Mouse (Mus musculus): ENCODE results near the gene Matn1. TPM values are rescaled to one million over a fixed set of nuclear protein-coding genes. Genes with fewer than 3 reads are reported as not detected.

Matn1 gene
- total and polyA plus RNA-seq, 2 experiments from 2014 or later = 0.20 TPM; not detected in 1

DNA sequence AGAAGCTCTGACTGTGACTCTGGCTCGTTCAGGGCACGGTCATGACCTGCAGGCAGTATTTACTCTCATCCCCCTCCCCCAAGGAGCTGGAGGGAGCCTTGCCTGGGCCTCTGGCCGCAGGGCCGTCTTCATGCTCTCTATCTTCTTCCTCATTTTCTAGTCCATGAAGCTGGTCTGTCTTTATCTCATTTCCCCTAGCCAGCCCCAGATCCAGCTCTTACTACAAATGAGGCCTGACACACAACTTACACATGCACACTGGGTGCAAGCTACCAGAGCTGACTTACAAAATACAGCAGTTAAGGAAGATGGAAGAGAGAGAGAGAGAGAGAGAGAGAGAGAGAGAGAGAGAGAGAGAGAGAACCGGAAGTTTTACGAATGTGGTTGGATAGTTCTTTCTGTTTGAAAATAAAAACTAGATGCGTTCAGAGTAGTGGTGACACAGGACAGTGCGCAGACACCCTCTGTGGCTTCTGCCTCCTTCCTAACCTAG is 41.9 kb upstream of the Matn1 start:
- no peak overlapping the region for H3K27ac ChIP-seq (ENCODE audit: low read depth, low read length)
- DNase-seq (ENCODE audit: low spot score) = no peak
- no peak for TF ChIP-seq CTCF (IDR thresholded peaks at IDR 0.05)
- H3K4me2 ChIP-seq (ENCODE audit: low read depth, low read length, poor library complexity, severe bottlenecking) = no peak overlapping the region
- H3K36me3 ChIP-seq (ENCODE audit: insufficient read depth, low read length) = no peaks in the 10 kb centered on the region
- no peak for ATAC-seq (ENCODE audit: low FRiP score)
- no peak overlapping the region for H3K4me3 ChIP-seq (ENCODE audit: low read depth, low read length)
- H3K9ac ChIP-seq (replicated peaks; ENCODE audit: low read length, poor library complexity, severe bottlenecking) = no peak overlapping the region
- no peaks in the 10 kb centered on the region for H3K4me1 ChIP-seq (ENCODE audit: insufficient read depth, low read length)
- no peaks in the 10 kb centered on the region for H3K9me3 ChIP-seq (ENCODE audit: low read length)
- WGBS = 63% methylated on average over 8 of the region's 8 CpGs
- H3K27me3 ChIP-seq (ENCODE audit: insufficient read depth, low read length) = no peaks in the 10 kb centered on the region

DNA sequence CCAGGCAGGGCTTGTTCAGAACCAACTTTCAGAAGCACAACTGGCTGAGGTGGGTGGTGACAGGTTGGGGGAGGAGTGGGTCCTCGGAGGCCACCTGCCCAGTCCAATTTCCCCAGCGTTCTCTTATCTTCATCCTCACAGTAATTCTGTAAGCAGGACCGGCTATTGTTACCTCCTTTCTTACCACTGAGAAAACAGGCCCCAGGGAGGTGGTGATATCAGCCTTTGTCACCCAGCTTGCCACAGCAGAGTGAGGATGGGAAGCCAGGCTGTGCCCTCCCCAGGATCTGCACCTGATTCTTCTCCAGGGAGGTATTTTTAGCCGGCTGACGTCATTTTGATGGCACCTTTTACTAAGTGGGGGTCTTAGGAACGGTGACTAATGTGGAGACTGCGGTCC is 39.2 kb upstream of the Matn1 start:
- Histone ChIP-seq H3K36me3 (ENCODE audit: insufficient read depth, low read length) (no peaks in the 10 kb centered on the region), H3K4me2 (ENCODE audit: low read depth, low read length, poor library complexity, severe bottlenecking) (no peak overlapping the region), H3K9ac (replicated peaks; ENCODE audit: low read length, poor library complexity, severe bottlenecking) (no peak overlapping the region), H3K27me3 (ENCODE audit: insufficient read depth, low read length) (no peaks in the 10 kb centered on the region), H3K4me3 (ENCODE audit: low read depth, low read length) (no peak overlapping the region), H3K27ac (ENCODE audit: low read depth, low read length) (no peak overlapping the region), H3K9me3 (ENCODE audit: low read length) (no peaks in the 10 kb centered on the region), H3K4me1 (ENCODE audit: insufficient read depth, low read length) (no peaks in the 10 kb centered on the region)
- WGBS = 70% methylated on average over 7 of the region's 7 CpGs
- no peak for TF ChIP-seq CTCF (IDR thresholded peaks at IDR 0.05)
- ATAC-seq (ENCODE audit: low FRiP score) = no peak
- no peak for DNase-seq (ENCODE audit: low spot score)

DNA sequence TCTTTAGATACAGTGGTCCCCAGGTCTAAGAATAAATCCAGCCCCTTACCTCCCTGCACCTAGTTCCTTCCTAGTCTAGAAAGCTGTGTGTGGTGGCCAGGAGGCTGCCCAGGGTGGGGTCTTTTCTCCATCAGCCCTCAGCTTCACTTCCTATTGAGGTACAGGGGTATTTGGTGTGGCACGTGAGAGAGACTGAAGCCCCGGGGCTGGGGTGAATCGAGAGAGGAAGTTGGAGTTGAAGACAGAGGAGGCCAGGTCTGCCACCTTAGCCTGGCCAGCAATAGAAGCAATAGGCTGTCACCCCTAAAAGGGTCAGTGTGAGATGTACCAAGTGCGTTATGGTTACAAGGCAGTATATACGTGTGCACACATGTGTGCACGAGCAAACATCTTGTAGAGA is 38.3 kb upstream of the Matn1 start:
- Histone ChIP-seq H3K9me3 (ENCODE audit: low read length) (no peaks in the 10 kb centered on the region), H3K4me2 (ENCODE audit: low read depth, low read length, poor library complexity, severe bottlenecking) (no peak overlapping the region), H3K27me3 (ENCODE audit: insufficient read depth, low read length) (no peaks in the 10 kb centered on the region), H3K27ac (ENCODE audit: low read depth, low read length) (no peak overlapping the region), H3K4me3 (ENCODE audit: low read depth, low read length) (no peak overlapping the region), H3K4me1 (ENCODE audit: insufficient read depth, low read length) (no peaks in the 10 kb centered on the region), H3K36me3 (ENCODE audit: insufficient read depth, low read length) (no peaks in the 10 kb centered on the region), H3K9ac (replicated peaks; ENCODE audit: low read length, poor library complexity, severe bottlenecking) (no peak overlapping the region)
- DNase-seq (ENCODE audit: low spot score) (no peak), ATAC-seq (ENCODE audit: low FRiP score) (no peak)
- no peak for TF ChIP-seq CTCF (IDR thresholded peaks at IDR 0.05)
- WGBS = 77% methylated on average over 6 of the region's 6 CpGs

DNA sequence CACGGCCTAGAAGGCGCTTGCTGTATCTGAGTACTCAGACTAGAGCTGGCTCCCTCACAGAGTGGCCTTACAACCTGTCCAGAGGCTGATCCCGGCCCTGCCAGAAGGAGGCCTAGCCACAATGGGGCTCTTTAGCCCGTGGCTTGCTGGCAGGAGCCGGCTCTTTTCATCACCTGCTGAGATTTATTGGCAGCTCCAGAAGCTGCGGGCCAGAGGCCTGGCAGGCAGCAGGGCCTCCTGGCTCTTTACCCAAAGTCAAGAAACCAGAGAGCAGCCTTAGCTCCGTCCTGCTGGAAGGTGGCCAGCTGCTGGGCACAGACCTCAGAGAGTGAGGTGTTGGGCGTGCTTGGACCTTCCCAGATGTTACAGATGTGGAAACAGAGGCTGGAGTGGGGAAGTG is 37.9 kb upstream of the Matn1 start:
- Histone ChIP-seq H3K9me3 (ENCODE audit: low read length) (no peaks in the 10 kb centered on the region), H3K4me1 (ENCODE audit: insufficient read depth, low read length) (no peaks in the 10 kb centered on the region), H3K4me3 (ENCODE audit: low read depth, low read length) (no peak overlapping the region), H3K27me3 (ENCODE audit: insufficient read depth, low read length) (no peaks in the 10 kb centered on the region), H3K36me3 (ENCODE audit: insufficient read depth, low read length) (no peaks in the 10 kb centered on the region), H3K27ac (ENCODE audit: low read depth, low read length) (no peak overlapping the region), H3K9ac (replicated peaks; ENCODE audit: low read length, poor library complexity, severe bottlenecking) (no peak overlapping the region), H3K4me2 (ENCODE audit: low read depth, low read length, poor library complexity, severe bottlenecking) (no peak overlapping the region)
- no peak for TF ChIP-seq CTCF (IDR thresholded peaks at IDR 0.05)
- ATAC-seq (ENCODE audit: low FRiP score) = 0 out of 2 replicates have a peak, but pooled peaks have one; percentile 23
- WGBS = 38% methylated on average over 8 of the region's 8 CpGs
- DNase-seq (ENCODE audit: low spot score) = peak; percentile 75

GRCm38 (mm10) chr4:130907200-130908069 is 36.8 kb upstream of the Matn1 start:
- no peaks in the 10 kb centered on the region for H3K4me1 ChIP-seq (ENCODE audit: insufficient read depth, low read length)
- H3K36me3 ChIP-seq (ENCODE audit: insufficient read depth, low read length) = no peaks in the 10 kb centered on the region
- no peaks in the 10 kb centered on the region for H3K27me3 ChIP-seq (ENCODE audit: insufficient read depth, low read length)
- no peak overlapping the region for H3K4me2 ChIP-seq (ENCODE audit: low read depth, low read length, poor library complexity, severe bottlenecking)
- H3K27ac ChIP-seq (ENCODE audit: low read depth, low read length) = no peak overlapping the region
- H3K9ac ChIP-seq (replicated peaks; ENCODE audit: low read length, poor library complexity, severe bottlenecking) = no peak overlapping the region
- TF ChIP-seq CTCF (IDR thresholded peaks at IDR 0.05) = no peak
- no peak overlapping the region for H3K4me3 ChIP-seq (ENCODE audit: low read depth, low read length)
- ATAC-seq (ENCODE audit: low FRiP score) (no peak), DNase-seq (ENCODE audit: low spot score) (no peak)
- WGBS = 57% methylated on average over 19 of the region's 19 CpGs
- no peaks in the 10 kb centered on the region for H3K9me3 ChIP-seq (ENCODE audit: low read length)

- no peaks in the 10 kb centered on the region for H3K27me3 ChIP-seq (ENCODE audit: insufficient read depth, low read length)
- no peaks in the 10 kb centered on the region for H3K9me3 ChIP-seq (ENCODE audit: low read length)
- WGBS = 94% methylated on average over 10 of the region's 10 CpGs
- H3K9ac ChIP-seq (replicated peaks; ENCODE audit: low read length, poor library complexity, severe bottlenecking) = no peak overlapping the region
- H3K27ac ChIP-seq (ENCODE audit: low read depth, low read length) = no peak overlapping the region
- no peak overlapping the region for H3K4me2 ChIP-seq (ENCODE audit: low read depth, low read length, poor library complexity, severe bottlenecking)
- ATAC-seq (ENCODE audit: low FRiP score) = no peak
- no peaks in the 10 kb centered on the region for H3K36me3 ChIP-seq (ENCODE audit: insufficient read depth, low read length)
- no peaks in the 10 kb centered on the region for H3K4me1 ChIP-seq (ENCODE audit: insufficient read depth, low read length)
- no peak for TF ChIP-seq CTCF (IDR thresholded peaks at IDR 0.05)
- DNase-seq (ENCODE audit: low spot score) = no peak
- H3K4me3 ChIP-seq (ENCODE audit: low read depth, low read length) = no peak overlapping the region
Measured at GRCm38 (mm10) chr4:130908133-130908532, 36.1 kb upstream of the Matn1 start.
